Mouse (Mus musculus): Measurements from ENCODE around the gene Dlx3. TPM values are rescaled to one million over a fixed set of nuclear protein-coding genes. Genes with fewer than 3 reads are reported as not detected.

Gene Dlx3
- total RNA-seq, 2 experiments from 2014 or later, result not detected

GRCm38 (mm10) chr11:95121161-95122099, 1.5 kb downstream of the Dlx3 start:
- no peak for DNase-seq (ENCODE audit: low spot score in 2 of 2)

GRCm38 (mm10) chr11:95122100-95122489, 2.2 kb downstream of the Dlx3 start:
- no peak for DNase-seq (ENCODE audit: low spot score in 2 of 2)

GRCm38 (mm10) chr11:95125366-95125948, 5.5 kb downstream of the Dlx3 start:
- no peak for DNase-seq (ENCODE audit: low spot score in 2 of 2)

- no peak for DNase-seq (ENCODE audit: low spot score in 2 of 2)
Observed at GRCm38 (mm10) chr11:95126272-95127245, 6.6 kb downstream of the Dlx3 start.

GRCm38 (mm10) chr11:95128359-95128758, 8.4 kb downstream of the Dlx3 start:
- DNase-seq (ENCODE audit: low spot score in 2 of 2), result no peak

GRCm38 (mm10) chr11:95130668-95131252, 10.8 kb downstream of the Dlx3 start:
- no peak for DNase-seq (ENCODE audit: low spot score in 2 of 2)

- no peak for DNase-seq (ENCODE audit: low spot score in 2 of 2)
Observed at GRCm38 (mm10) chr11:95133321-95133720, 13.4 kb downstream of the Dlx3 start.

- no peak for DNase-seq (ENCODE audit: low spot score in 2 of 2)
Observed at GRCm38 (mm10) chr11:95137281-95137680, 17.4 kb downstream of the Dlx3 start.

GRCm38 (mm10) chr11:95139871-95140270, 20.0 kb downstream of the Dlx3 start:
- DNase-seq (ENCODE audit: low spot score in 2 of 2), result no peak

- no peak for DNase-seq (ENCODE audit: low spot score in 2 of 2)
Observed at GRCm38 (mm10) chr11:95142258-95142657, 22.3 kb downstream of the Dlx3 start.

- no peak for DNase-seq (ENCODE audit: low spot score in 2 of 2)
Observed at GRCm38 (mm10) chr11:95142980-95143575, 23.2 kb downstream of the Dlx3 start.

- no peak for DNase-seq (ENCODE audit: low spot score in 2 of 2)
Observed at GRCm38 (mm10) chr11:95143663-95144062, 23.7 kb downstream of the Dlx3 start.

- DNase-seq (ENCODE audit: low spot score in 2 of 2), result no peak
Observed at GRCm38 (mm10) chr11:95144091-95144945, 24.4 kb downstream of the Dlx3 start.

- DNase-seq (ENCODE audit: low spot score in 2 of 2), result no peak
Observed at GRCm38 (mm10) chr11:95144946-95145483, 25.1 kb downstream of the Dlx3 start.

- no peak for DNase-seq (ENCODE audit: low spot score in 2 of 2)
Observed at GRCm38 (mm10) chr11:95145851-95146403, 26.0 kb downstream of the Dlx3 start, which contains the start of gene Dlx4. Gene Dlx4, minus strand, starts transcription at chr11:95146263.

GRCm38 (mm10) chr11:95148754-95149153, 28.8 kb downstream of the Dlx3 start:
- DNase-seq (ENCODE audit: low spot score in 2 of 2), result no peak

GRCm38 (mm10) chr11:95149462-95150268, 29.7 kb downstream of the Dlx3 start:
- DNase-seq (ENCODE audit: low spot score in 2 of 2), result no peak

Measured in layer of hippocampus, adult 18-20 months (tissue).